Mouse (Mus musculus) liver, adult 2 months (tissue): ENCODE results near the gene Itga1. TPM values are rescaled to one million over a fixed set of nuclear protein-coding genes. Genes with fewer than 3 reads are reported as not detected.

ENCODE experiments used
- DNase-seq: peaks from one replicate; pipeline ENCODE4 v3.0.0-alpha.2; 2011; ENCODE audit warnings: low read depth, low spot score; ENCODE audit errors: extremely low read depth
- H3K27ac ChIP-seq: fragments of 200-500 bp; replicated peaks from 2 replicates; pipeline ENCODE4 v1.5.1; 2012; ENCODE audit warnings: low read depth, mild to moderate bottlenecking, control low read depth, inconsistent platforms, low read length; ENCODE audit not compliant: insufficient read depth
- H3K27me3 ChIP-seq: fragments of 200-500 bp; 2 replicates; pipeline ENCODE4 v1.6.1; 2012; ENCODE audit warnings: mild to moderate bottlenecking, moderate library complexity, low read length, inconsistent platforms; ENCODE audit not compliant: control insufficient read depth, insufficient read depth
- H3K36me3 ChIP-seq: fragments of 200-500 bp; 2 replicates; pipeline ENCODE4 v1.6.1; 2012; ENCODE audit warnings: low read length, inconsistent platforms; ENCODE audit not compliant: control insufficient read depth, insufficient read depth
- H3K4me1 ChIP-seq: fragments of 200-500 bp; 2 replicates; pipeline ENCODE4 v1.6.1; 2011; ENCODE audit warnings: low read length; ENCODE audit not compliant: control insufficient read depth, insufficient read depth
- H3K4me3 ChIP-seq: fragments of 200-500 bp; 2 replicates; pipeline ENCODE4 v1.5.1; 2011; ENCODE audit warnings: low read depth, mild to moderate bottlenecking, control low read depth, low read length, moderate library complexity; ENCODE audit not compliant: insufficient read depth
- H3K79me2 ChIP-seq: fragments of 200-500 bp; 2 replicates; pipeline ENCODE4 v1.6.1; 2012; ENCODE audit warnings: inconsistent platforms, mild to moderate bottlenecking, low read length, moderate library complexity; ENCODE audit not compliant: control insufficient read depth, insufficient read depth
- H3K9ac ChIP-seq: fragments of 200-500 bp; 2 replicates; pipeline ENCODE4 v1.6.1; 2012; ENCODE audit warnings: low read depth, mild to moderate bottlenecking, control low read depth, inconsistent platforms, low read length
- CTCF ChIP-seq: fragments of 200-500 bp; IDR thresholded peaks from 2 replicates; pipeline ENCODE4 v1.5.1; 2011; ENCODE audit warnings: low read depth, low read length, control low read depth
- POLR2A ChIP-seq: fragments of 200-500 bp; IDR thresholded peaks from 2 replicates; pipeline ENCODE4 v1.6.1; 2011; ENCODE audit warnings: low read length, control low read depth; ENCODE audit not compliant: insufficient read depth; ENCODE audit errors: extremely low read depth
- WGBS: fragments of 180-500 bp; shearing (Covaris S2); methylation state at CpG from one replicate; pipeline ENCODE4 v1.1.7; 2018; 5-methylcytosine and 5-hydroxymethylcytosine counted together
- polyA plus RNA-seq: library from polyadenylated mRNA; depleted of rRNA; stranded (reverse); fragments of >200 nt; gene quantifications from 2 replicates; pipeline ENCODE4 v1.2.3, GENCODE M21; 2012; rRNA removed
- total RNA-seq: library from RNA; depleted of rRNA; stranded (reverse); fragments of >200 nt; gene quantifications from 2 replicates; pipeline ENCODE4 v1.2.3, GENCODE M21; 2014; rRNA removed

Itga1 gene
- total RNA-seq (20.1 and 22.2 TPM in 2 replicates), polyA plus RNA-seq (2.9 and 3.2 TPM in 2 replicates)

GRCm38 (mm10) chr13:115101355-115102191 is at the start of gene Itga1, which contains the start of gene Gm49395:
Itga1 (minus strand) TSS chr13:115101964.
Gm49395 (minus strand) TSS chr13:115101921.
- H3K36me3 ChIP-seq, result peaks cover 1% of the 10 kb centered on the region; the same call in 1 of the 2 replicates
- no peaks in the 10 kb centered on the region for H3K27me3 ChIP-seq
- peaks cover 10% of the 10 kb centered on the region for H3K4me1 ChIP-seq
- peak within 1 kb of the TSS; percentile 97 for H3K27ac ChIP-seq
- TF ChIP-seq CTCF, result peak; percentile 45
- TF ChIP-seq POLR2A, result peak; percentile 33; the same call in 1 of the 2 replicates
- WGBS, result under 1% methylated on average over 39 of the region's 39 CpGs
- peak; percentile 100 for DNase-seq
- H3K79me2 ChIP-seq, result peaks cover 10% of the 10 kb centered on the region; the same call in 1 of the 2 replicates
- peak within 1 kb of the TSS; percentile 86 for H3K9ac ChIP-seq
- peak within 1 kb of the TSS; percentile 88 for H3K4me3 ChIP-seq

DNA sequence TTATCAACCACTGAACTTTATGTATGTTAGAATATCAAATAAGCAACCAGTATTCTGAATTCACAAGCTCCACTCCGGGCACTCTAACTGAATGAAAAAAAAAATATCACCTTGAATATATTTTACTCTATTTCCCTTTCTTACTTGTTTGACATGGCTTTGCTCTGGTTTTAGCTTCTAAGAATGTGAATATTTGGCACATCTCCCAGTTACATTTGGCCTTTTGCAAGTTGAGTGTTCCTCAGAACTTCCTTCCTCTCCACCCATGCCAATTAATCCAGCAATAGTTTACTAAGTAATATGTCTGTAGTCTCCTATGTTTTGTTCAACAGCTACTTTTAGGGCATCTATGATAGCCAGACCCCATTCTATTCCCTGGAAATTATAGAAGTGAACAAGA is 48.8 kb upstream of the Itga1 start:
- Histone ChIP-seq H3K79me2 (no peaks in the 10 kb centered on the region), H3K4me1 (no peaks in the 10 kb centered on the region), H3K27ac (no peak overlapping the region), H3K36me3 (no peaks in the 10 kb centered on the region), H3K9ac (no peak overlapping the region), H3K4me3 (no peak overlapping the region), H3K27me3 (no peaks in the 10 kb centered on the region)
- TF ChIP-seq CTCF (no peak), POLR2A (no peak)
- WGBS, result 76% methylated on average over 1 of the region's 1 CpGs
- DNase-seq, result peak; percentile 61

- no peaks in the 10 kb centered on the region for H3K79me2 ChIP-seq
- no peaks in the 10 kb centered on the region for H3K36me3 ChIP-seq
- no peak overlapping the region for H3K4me3 ChIP-seq
- no peak for DNase-seq
- 89% methylated on average over 6 of the region's 6 CpGs for WGBS
- H3K27me3 ChIP-seq, result no peaks in the 10 kb centered on the region
- H3K27ac ChIP-seq, result 0 out of 2 replicates have a peak overlapping the region, but pooled peaks have one; percentile 48
- no peak overlapping the region for H3K9ac ChIP-seq
- no peaks in the 10 kb centered on the region for H3K4me1 ChIP-seq
- TF ChIP-seq POLR2A, result no peak
- no peak for TF ChIP-seq CTCF
These were observed 48.1 kb upstream of the Itga1 start for GRCm38 (mm10) chr13:115149849-115150248.

DNA sequence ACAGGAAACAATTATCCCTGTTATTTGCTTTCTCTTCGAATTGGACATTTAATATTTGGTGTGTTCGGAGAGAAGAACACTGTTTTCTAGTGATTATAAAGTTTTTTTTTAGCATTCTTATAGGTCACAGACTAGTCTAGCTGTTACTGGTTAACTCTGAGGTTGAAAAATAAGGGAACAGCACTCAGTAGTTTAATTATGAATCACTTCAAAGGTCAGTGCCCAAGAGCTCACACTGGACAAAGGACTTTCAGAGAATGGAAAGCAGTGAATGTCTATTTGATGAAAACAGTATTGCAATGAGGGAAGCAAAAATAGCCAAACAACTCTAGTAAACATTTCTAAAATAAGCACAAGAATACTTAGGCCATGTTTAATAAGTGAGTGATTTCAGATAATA is 41.8 kb upstream of the Itga1 start:
- TF ChIP-seq CTCF (no peak), POLR2A (no peak)
- H3K36me3 ChIP-seq, result no peaks in the 10 kb centered on the region
- H3K27ac ChIP-seq, result no peak overlapping the region
- H3K79me2 ChIP-seq, result no peaks in the 10 kb centered on the region
- no peaks in the 10 kb centered on the region for H3K27me3 ChIP-seq
- H3K9ac ChIP-seq, result no peak overlapping the region
- WGBS, result 89% methylated on average over 2 of the region's 2 CpGs
- no peak for DNase-seq
- no peaks in the 10 kb centered on the region for H3K4me1 ChIP-seq
- no peak overlapping the region for H3K4me3 ChIP-seq

GRCm38 (mm10) chr13:115142066-115142465 is 40.3 kb upstream of the Itga1 start:
- 89% methylated on average over 3 of the region's 3 CpGs for WGBS
- TF ChIP-seq POLR2A (no peak), CTCF (no peak)
- no peaks in the 10 kb centered on the region for H3K4me1 ChIP-seq
- no peaks in the 10 kb centered on the region for H3K27me3 ChIP-seq
- H3K9ac ChIP-seq, result no peak overlapping the region
- H3K4me3 ChIP-seq, result no peak overlapping the region
- H3K27ac ChIP-seq, result no peak overlapping the region
- H3K36me3 ChIP-seq, result no peaks in the 10 kb centered on the region
- no peaks in the 10 kb centered on the region for H3K79me2 ChIP-seq
- DNase-seq, result no peak

DNA sequence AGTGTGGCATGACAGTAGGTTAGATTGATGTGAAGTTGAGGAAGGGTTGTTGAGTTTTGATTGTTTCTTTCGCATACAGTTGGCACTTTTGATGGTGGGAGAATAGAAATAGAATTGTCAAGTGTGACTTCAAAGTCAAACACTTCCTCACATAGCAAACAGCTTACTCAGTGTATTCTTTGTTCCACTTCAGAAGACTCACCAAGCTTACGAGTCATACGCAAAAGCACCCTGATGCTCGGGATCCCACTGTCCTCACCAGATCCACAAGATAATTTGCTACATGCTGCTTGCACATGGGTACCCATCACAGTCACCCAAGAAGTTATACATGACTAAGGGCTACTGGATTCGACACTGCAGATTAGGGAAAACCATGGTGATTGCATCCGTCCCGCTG is 36.7 kb upstream of the Itga1 start:
- TF ChIP-seq CTCF (no peak), POLR2A (no peak)
- H3K4me3 ChIP-seq, result no peak overlapping the region
- WGBS, result 94% methylated on average over 7 of the region's 7 CpGs
- no peak for DNase-seq
- H3K4me1 ChIP-seq, result no peaks in the 10 kb centered on the region; the same call in 1 of the 2 replicates
- no peaks in the 10 kb centered on the region for H3K27me3 ChIP-seq
- H3K36me3 ChIP-seq, result no peaks in the 10 kb centered on the region
- H3K27ac ChIP-seq, result no peak overlapping the region
- H3K79me2 ChIP-seq, result no peaks in the 10 kb centered on the region
- H3K9ac ChIP-seq, result no peak overlapping the region
